Mouse (Mus musculus): ENCODE results near the gene E2f2.

The E2f2 gene

DNA sequence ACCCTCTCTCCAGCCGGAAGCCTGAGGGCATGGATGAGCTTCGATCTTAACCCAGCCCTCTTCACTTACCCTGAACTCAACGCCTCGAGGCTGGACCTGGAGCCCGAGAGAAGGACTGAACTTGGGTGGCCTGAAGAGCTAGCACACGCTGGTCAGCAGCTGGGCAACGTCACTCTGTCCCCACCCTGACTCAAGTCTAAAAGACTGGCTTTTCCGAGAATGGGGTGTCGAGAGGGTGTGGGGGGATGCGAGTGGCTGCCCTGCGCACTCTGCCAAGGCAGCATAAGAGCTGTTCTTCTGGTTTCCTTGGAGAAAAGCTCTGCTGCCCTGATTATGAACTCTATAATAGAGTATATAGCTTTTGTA is 27.3 kb upstream of the E2f2 start:
- DNase-seq (ENCODE audit: low read depth, low spot score): no peak

DNA sequence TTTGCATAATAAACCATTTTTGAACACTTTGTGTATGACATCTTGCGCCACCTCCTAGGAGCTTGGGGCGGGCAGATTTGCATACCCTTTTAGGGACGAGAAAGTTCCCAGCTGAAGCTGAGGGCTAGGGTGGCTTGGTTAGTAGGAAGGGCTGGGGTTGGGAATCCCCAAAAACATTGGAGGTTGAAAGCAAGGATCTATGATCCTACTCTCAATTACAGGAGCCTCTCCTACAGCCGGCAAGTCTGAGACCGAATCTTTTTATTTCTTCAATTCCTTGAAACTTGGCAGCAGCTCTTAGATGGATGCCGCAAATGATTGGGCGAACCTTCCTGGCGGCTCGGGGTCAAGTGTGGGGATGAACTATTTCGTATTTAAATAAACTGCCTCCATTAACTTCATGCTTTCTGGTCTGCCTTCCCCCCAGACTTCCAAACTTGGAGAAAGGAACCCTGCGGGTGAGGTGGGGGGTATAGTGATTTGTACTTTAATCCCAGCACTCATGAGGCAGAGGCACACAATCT is 26.8 kb upstream of the E2f2 start:
- no peak for DNase-seq (ENCODE audit: low read depth, low spot score)

DNA sequence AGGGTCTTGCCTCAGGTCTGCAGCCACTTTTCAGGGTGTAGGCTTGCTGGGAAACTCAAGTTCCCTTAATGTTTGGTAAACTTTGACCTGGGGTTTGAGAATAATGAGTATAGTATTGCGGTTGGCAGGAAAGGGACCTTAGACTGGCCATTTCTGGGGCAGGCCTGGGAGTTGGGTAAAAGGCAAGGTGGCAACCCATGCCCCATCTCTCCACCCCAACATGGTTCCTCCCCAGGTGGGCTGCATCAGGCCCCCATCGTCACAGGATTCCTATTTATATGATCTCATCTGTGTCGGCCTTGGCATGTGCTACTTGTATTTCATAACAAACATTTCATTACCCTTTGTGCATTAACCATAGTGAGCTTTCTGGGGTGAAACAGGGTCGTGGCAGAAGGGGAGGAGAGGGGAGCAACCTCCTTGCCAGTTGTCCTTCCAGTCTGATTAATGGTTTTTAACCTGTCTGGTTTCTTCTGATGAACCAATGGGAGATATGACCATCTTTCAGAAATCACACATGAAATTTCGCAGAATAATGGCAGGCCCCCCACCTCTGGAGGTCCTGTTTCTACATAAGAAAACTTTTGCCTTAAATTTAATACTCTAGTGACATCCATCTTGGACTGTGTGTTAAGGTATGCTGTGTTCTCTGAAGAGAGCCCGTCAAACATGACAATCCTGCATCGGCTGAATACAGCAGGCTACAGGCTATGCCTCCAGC is 26.0 kb upstream of the E2f2 start:
- DNase-seq (ENCODE audit: low read depth, low spot score): no peak

DNA sequence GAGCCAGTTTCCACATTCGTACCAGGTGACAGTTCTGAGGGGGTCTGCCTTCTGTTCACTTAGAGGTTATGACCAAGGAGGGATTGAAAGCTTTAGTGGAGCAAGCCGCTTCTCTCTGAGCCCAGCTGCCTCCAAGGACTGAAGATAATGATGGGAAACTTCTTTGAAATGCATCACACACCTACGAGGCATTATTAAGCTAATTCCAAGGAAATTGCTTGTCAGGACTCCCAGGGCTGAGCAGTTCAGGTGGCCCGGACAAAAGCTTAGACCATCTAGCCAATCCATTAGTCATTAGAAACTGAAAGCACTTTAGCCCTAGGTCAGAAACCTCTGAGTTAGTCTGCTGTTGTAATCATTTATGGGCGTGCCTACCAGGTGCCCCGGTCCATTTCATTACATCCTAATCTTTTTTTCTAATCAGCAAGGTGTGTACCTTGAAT is 25.5 kb upstream of the E2f2 start:
- no peak for DNase-seq (ENCODE audit: low read depth, low spot score)

DNA sequence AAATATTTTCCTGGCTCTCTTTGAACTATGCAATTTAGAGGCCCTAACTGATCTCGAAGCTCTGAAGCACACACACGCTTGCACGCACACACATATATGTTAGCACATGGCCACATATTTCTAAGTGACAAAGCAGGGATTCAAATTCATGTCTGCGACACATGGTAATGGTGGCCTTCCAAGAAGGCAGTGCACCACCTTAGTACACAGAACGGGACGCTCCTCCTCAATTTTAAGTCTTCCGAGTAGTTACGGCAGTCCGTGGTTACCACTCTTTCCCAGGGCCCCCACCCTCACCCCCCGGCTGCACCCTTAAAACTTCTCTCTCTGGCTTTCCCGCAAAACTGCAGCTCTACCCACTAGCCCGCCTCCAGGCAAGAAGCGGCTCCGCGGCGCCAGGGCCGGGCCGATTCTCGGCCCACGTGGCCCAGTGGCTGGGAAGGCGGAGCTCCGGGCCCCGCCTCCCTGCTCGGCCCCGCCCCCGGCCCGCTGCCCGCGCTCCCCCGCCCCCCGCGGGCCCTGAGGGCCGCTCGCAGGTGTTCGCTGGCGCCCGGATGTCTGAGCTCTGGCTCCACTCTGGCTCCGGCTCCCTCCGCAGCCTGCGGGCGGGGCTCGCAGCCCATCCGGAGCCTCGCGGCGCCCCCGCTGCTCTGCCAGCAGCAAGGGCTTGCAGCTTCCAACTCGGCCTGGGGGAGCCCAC is 24.6 kb upstream of the E2f2 start:
- peak; percentile 82 for DNase-seq (ENCODE audit: low read depth, low spot score)

DNA sequence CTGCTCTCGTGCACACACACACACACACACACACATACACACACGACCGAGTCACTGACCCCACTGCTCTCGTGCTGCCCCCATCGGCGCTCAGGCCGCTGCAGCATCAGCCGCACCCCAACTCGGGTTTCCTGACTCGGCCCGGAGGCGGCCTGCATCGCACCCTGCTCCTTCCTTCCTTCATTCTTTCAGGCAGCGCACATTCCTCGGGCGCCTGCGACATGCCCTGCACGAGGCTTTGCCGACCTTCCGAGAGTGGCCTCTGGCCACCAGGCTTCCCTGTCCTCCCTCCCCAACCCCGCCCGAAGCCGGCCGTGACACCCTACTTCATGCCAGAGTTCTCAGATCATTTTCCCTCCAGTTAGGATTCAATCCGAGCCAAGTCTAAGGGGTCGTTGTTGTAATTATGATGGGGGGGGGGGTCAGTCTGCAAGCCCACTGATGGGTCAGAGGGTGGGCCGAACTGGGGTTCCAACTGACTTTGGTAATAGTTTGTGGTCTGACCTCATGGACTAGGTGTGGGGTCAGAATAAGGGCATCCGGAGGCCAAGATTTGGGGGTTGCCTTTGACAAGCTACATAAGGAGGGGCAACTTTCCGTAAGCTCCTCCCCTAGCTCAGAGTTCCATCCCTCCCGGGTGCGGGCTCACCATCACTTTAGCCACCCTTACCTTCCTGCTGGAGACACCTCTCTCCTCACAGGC is 23.7 kb upstream of the E2f2 start:
- no peak for DNase-seq (ENCODE audit: low read depth, low spot score)

DNA sequence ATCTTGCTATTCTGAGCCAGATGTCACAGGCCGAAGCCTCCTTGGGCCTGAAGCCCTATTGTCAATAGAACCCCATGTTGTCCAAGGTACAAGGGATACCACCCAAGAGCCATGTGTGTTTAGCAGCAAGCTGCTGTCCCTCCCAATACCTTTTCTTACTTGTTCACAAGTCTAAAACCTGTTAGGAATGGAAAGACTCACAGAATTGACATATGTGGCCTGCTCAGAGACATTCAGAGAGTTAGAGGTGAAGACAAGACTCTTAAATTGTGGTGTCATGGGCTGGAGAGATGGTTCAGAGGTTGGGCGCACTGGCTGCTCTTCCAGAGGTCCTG is 23.2 kb upstream of the E2f2 start:
- DNase-seq (ENCODE audit: low read depth, low spot score): no peak

DNA sequence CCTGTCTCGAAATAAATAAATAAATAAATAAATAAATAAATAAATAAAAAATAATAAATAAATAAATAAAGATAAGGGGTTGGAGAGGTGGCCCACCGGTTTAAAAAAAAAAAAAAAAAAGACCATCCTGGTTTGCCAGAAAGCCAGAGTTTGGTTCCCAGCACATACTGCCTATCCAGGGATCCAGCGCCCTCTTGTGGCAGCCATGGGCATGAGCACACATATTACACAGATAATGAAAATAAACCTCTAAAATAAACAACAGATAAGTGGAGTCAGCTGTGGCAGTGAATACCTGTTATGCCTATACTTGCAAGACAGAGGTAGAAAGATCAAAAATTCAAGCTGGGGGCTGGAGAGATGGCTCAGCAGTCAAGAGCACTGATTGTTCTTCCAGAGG is 22.5 kb upstream of the E2f2 start:
- DNase-seq (ENCODE audit: low read depth, low spot score): no peak

DNA sequence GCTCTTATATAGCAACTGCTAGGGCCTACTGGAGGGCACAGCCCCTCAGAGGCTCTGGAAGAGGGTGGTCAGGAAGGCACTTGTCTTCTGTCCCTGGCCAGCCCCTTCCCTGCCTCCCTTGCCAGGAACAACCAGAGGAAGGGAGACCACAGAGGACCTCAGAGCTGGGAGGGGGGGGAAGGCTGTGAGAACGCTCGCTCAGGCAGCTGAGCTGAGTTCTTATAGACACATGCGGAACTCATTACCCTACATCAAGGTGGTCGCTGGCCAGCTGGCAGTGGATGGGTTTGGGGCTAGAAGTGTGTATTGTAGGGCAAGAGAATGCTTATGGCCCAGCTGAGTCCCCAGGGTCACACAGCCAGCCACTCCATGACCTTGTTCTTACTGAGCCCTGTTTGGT is 21.6 kb upstream of the E2f2 start:
- DNase-seq (ENCODE audit: low read depth, low spot score): no peak

DNA sequence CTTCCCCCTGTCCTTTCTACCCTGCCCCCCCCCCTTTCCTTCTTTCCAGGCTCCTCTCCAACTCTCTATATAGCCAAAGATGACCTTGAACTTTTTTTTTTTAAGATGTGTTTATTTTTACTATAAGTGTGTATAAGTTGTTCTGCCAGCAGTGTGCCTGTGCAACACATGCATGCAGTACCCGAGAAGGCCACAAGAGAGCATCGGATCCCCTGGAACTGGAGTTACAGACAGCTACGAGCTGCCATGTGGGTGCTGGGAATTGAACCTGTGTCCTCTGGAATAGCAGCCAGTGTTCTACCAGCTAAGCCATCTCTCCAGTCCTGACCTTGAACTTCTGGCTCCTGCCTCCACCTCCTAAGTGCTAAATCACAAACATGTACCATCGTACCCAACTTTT is 19.4 kb upstream of the E2f2 start:
- no peak for DNase-seq (ENCODE audit: low read depth, low spot score)

DNA sequence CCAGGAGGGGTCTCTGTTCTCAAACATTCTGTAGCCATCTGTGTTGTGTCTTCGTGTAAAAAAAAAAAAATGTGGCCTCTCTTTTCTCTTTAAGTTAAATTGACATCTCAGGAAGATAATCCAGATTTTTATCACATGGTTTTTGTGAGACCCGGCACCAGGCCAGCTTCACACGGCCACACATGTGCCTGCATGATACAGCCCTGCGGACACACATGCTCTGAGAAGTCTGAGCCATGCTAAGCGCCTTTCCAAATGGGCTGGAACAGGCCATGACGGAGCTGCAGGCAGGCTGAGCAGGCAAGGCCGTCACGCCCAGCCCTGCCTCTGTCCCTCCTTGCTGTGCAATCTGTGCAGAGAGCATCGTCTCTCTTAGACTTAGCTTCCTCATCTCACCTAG is 17.7 kb upstream of the E2f2 start:
- DNase-seq (ENCODE audit: low read depth, low spot score): no peak

DNA sequence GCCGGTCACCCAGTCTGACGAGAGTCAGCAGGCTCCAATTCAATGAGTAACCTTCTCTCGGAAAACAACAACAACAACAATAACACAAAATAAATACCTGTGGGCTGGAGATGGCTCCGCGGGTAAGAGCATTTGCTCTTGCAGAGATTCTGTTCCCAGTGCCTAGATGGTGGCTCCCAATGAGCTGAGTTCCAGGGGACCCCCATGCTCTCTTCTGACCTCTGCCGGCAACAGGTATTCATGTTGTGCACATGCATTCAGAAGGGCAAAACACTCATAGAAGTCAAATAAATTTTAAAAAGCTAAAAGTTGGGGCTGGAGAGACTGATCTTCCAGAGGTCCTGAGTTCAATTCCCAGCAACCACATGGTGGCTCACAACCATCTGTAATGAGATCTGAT is 13.7 kb upstream of the E2f2 start:
- no peak for DNase-seq (ENCODE audit: low read depth, low spot score)

DNA sequence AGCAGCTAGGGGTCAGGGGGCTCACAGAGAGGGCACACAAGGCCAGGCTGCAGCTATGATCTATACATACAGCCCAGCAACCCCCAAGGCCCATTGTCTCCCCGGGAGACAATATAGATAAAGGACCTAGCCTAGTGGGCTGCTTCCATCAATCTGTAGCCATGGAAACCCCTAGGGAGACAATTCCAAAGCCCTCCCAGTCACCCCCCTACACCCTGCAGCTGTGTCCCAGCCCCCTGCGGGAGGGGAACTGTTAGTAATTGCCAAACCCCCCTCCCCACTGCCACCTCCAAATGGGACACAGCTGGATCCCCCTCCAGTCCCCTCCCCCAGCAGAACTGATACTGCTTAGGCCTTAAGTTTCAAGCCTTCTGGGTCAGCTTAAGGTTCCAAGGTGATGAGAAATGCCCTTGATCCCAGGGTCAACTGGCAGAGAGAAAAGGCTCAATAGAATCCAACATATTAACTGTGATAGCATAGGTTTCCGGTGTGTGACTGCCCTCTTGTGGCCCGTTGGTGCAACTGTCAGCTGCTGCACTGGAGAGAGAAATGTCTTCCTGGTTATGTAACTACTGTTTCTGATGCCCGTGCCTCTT is 12.3 kb upstream of the E2f2 start:
- peak; percentile 84 for DNase-seq (ENCODE audit: low read depth, low spot score)

DNA sequence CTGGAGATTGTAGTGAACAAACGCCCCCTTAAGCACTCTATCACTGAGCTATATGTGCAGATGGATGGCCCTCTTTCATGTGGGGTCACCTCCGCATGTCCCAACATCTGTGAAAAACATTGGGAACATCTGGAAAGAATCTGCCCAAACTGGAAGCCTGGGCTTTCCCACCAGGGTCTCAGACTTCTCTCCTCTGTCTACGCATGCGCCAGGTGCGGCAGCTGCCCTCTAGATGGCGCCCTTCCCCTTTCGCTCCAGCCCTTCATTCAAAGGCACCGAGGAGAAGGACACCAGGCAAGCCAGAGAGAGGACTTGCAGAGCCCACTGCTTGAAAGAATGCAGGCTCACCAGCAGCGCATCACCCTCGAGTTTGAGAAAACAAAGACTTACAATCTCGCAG is 8.7 kb upstream of the E2f2 start:
- peak; percentile 83 for DNase-seq (ENCODE audit: low read depth, low spot score)

DNA sequence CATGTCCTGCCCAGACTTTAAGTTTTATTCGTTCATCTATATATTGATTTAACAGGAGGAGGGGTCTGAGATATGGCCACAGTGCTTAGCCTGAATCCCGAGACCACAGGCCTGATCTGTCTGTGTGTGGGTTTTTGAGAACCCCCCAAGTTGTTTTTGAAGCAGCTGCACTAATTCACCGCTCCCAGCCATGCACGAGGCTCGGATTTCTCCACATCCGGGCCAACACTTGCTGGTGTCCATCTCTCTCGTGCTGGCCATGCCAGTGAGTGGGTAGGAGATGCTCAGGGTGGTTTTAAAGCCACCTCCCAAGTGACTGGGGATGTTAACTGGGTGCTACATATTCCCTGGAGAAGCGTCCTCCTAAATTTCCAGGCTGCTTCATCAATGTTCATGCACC is 7.2 kb upstream of the E2f2 start:
- DNase-seq (ENCODE audit: low read depth, low spot score): no peak

DNA sequence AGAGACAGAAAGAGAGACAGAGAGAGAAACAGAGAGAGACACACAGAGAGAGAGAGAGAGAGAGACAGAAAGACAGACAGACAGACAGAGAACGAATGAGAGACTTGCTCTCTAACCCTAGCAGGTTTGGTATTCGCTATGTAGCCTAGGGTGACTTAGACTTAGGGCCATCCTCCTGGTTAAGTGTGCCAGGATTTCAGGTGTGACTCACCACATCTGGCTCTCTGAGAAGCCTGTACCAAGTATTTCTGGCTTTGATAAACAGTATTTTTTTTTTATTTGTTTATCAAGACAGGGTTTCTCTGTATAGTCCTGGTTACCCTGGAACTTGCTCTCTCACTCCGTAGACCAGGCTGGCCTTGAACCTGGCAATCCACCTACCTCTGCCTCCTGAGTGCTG is 4.5 kb upstream of the E2f2 start:
- DNase-seq (ENCODE audit: low read depth, low spot score): no peak

DNA sequence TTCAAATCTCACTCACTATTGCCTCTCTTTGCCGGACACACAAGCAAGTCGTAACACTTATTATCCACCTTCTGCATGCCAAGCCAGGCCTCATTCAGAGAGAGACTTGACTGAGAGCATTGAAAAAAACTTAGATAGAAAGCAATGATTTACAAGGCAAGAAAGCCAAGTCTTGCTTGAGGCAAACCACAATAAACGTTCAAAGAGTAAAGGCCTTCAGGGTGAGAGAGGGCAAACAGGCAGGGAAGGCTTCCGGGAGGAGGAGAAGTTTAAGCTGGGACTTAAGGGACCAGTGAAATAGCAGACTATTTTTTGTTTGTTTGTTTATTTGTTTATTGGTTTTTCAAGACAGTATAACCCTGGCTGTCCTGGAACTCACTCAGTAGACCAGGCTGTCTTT is 1.8 kb upstream of the E2f2 start:
- no peak for DNase-seq (ENCODE audit: low read depth, low spot score)

DNA sequence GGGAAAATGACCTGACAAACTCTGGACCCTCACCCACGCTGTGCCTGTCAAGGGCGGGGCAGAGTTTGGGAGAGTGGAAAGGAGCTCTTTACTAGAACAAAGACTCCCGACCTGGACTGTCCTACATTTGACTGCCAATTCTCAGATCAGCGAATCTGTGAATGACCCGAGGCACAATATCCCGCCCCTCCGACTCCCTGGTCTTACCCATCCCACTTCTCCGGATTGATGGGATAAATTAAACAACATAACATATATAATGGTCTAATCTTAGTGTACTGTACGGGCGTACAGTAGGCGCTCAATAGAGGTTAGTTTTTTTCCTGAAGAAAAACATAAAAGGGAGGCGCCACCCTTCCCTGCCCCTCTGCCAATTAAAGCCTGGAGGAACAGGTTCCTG is 739 bp upstream of the E2f2 start:
- DNase-seq (ENCODE audit: low read depth, low spot score): no peak

DNA sequence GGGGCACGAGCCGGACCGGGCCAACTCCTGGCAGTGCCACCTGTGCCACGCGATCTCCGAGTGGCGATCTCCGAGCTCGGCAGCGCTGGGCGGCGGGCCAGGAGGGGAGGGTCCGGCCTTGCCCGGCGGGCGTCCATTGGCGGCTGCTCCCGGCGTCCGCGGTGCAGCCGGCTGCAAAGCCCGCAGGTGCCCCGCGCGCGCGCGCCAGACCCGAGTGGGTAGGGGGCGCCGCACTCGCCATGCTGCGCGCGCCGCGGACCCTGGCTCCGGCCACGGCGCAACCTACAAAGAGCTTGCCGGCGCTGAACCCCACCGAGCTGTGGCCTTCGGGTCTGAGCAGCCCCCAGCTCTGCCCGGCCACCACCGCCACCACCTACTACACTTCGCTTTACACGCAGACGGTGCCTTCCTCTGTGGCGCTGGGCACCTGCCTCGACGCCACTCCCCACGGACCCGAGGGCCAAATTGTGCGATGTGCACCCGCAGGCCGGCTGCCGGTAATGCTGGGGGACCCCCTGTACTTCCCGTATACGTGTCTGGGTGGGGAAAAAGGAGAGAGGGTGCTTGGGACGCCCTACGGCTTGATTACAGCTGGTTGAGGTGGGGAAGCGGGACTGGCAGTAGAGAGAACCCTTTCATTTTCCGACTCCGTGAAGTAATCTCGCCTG is 482 bp downstream of the E2f2 start:
- no peak for DNase-seq (ENCODE audit: low read depth, low spot score)

DNA sequence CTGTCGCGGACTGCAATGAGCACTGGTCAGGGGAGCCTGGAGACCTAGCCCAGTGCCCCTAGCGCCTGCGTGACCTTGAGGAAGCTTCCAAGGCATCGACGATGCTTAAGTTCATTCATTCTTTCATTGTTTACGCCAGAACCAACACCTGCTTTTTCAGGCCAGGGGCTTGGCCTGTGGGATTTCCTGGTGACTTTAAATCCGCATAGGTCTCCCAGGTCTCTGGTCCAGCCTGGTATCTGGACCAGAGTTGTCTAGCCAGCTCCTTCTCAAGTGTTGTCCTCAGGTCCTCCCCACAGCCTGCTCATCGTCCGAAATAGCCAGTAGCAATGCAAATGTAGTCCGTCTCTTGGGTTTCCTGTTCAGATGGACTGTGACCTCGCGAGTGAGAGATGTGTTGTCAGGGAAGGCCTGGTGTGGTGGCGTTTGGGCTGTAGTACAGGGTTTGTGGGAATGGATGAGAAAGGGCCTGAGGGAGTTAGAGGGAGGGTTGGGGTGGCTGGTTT is 1.1 kb downstream of the E2f2 start:
- DNase-seq (ENCODE audit: low read depth, low spot score): no peak

All from embryo, embryonic 11.5 days (tissue).